Mouse (Mus musculus): Measurements from ENCODE around the gene Rcor2. TPM values are rescaled to one million over a fixed set of nuclear protein-coding genes. Genes with fewer than 3 reads are reported as not detected.
A peak's percentile ranks its signal among the peaks of the same experiment; 100 is the strongest.

Rcor2 gene
- total RNA-seq, 1 experiment: 161 TPM

GRCm38 (mm10) chr19:7265478-7266191 is 1.5 kb upstream of the Rcor2 start:
- Histone ChIP-seq H3K9ac (ENCODE audit: insufficient read depth, low read depth, low read length, poor library complexity, severe bottlenecking) (peak overlapping the region; percentile 51), H3K4me1 (ENCODE audit: control insufficient read depth in 2 of 2, insufficient read depth in 2 of 2, low read length in 2 of 2, poor library complexity in 1 of 2) (peaks cover 8 to 29% of the 10 kb centered on the region in 2 experiments), H3K9me3 (ENCODE audit: control insufficient read depth, insufficient read depth, low read depth, low read length) (no peaks in the 10 kb centered on the region), H3K27ac (ENCODE audit: insufficient read depth, low read depth, low read length, poor library complexity, severe bottlenecking) (peak overlapping the region; percentile 93), H3K36me3 (ENCODE audit: control insufficient read depth, insufficient read depth, low read length, poor library complexity, severe bottlenecking) (peaks cover 12% of the 10 kb centered on the region), H3K4me3 (ENCODE audit: insufficient read depth in 1 of 2, low read depth in 1 of 2, low read length in 2 of 2, poor library complexity in 1 of 2, severe bottlenecking in 1 of 2) (peak overlapping the region; percentile 41 to 99)
- no peak for TF ChIP-seq MAFK (IDR thresholded peaks at IDR 0.05; ENCODE audit: insufficient read depth, low read depth, low read length)
- no peak for TF ChIP-seq CHD2 (IDR thresholded peaks at IDR 0.05; ENCODE audit: low read depth, low read length)
- no peak for TF ChIP-seq HCFC1 (IDR thresholded peaks at IDR 0.05; ENCODE audit: borderline replicate concordance, insufficient read depth, low read length)
- TF ChIP-seq ZC3H11A (IDR thresholded peaks at IDR 0.05; ENCODE audit: borderline replicate concordance, low read depth, low read length): no peak
- TF ChIP-seq ZNF384 (IDR thresholded peaks at IDR 0.05; ENCODE audit: low read depth, low read length): no peak
- in situ Hi-C loops (cut with MboI; ENCODE audit: low sequenced_read_pairs in 2 of 2, unreplicated experiment in 2 of 2): no loop called here
- no peak for DNase-seq (ENCODE audit: low read depth, low spot score)

- no peak for DNase-seq (ENCODE audit: low read depth, low spot score)
- in situ Hi-C loops (cut with MboI; ENCODE audit: low sequenced_read_pairs in 2 of 2, unreplicated experiment in 2 of 2): no loop called here
- Histone ChIP-seq H3K27ac (ENCODE audit: insufficient read depth, low read depth, low read length, poor library complexity, severe bottlenecking) (peak overlapping the region; percentile 93), H3K4me3 (ENCODE audit: insufficient read depth in 1 of 2, low read depth in 1 of 2, low read length in 2 of 2, poor library complexity in 1 of 2, severe bottlenecking in 1 of 2) (peak overlapping the region; percentile 94 to 99), H3K9ac (ENCODE audit: insufficient read depth, low read depth, low read length, poor library complexity, severe bottlenecking) (peak overlapping the region; percentile 72; the same call in 1 of the 2 replicates), H3K4me1 (ENCODE audit: control insufficient read depth in 2 of 2, insufficient read depth in 2 of 2, low read length in 2 of 2, poor library complexity in 1 of 2) (peaks cover 8 to 30% of the 10 kb centered on the region in 2 experiments), H3K36me3 (ENCODE audit: control insufficient read depth, insufficient read depth, low read length, poor library complexity, severe bottlenecking) (peaks cover 20% of the 10 kb centered on the region), H3K9me3 (ENCODE audit: control insufficient read depth, insufficient read depth, low read depth, low read length) (no peaks in the 10 kb centered on the region)
- no peak for TF ChIP-seq ZC3H11A (IDR thresholded peaks at IDR 0.05; ENCODE audit: borderline replicate concordance, low read depth, low read length)
- TF ChIP-seq MAFK (IDR thresholded peaks at IDR 0.05; ENCODE audit: insufficient read depth, low read depth, low read length): no peak
- no peak for TF ChIP-seq CHD2 (IDR thresholded peaks at IDR 0.05; ENCODE audit: low read depth, low read length)
- no peak for TF ChIP-seq HCFC1 (IDR thresholded peaks at IDR 0.05; ENCODE audit: borderline replicate concordance, insufficient read depth, low read length)
- no peak for TF ChIP-seq ZNF384 (IDR thresholded peaks at IDR 0.05; ENCODE audit: low read depth, low read length)
These were observed 699 bp upstream of the Rcor2 start for GRCm38 (mm10) chr19:7266421-7266831.

- peaks cover 34% of the 10 kb centered on the region for H3K36me3 ChIP-seq (ENCODE audit: control insufficient read depth, insufficient read depth, low read length, poor library complexity, severe bottlenecking)
- peak; percentile 38; the same call in 1 of the 2 replicates for TF ChIP-seq HCFC1 (IDR thresholded peaks at IDR 0.05; ENCODE audit: borderline replicate concordance, insufficient read depth, low read length)
- TF ChIP-seq CHD2 (IDR thresholded peaks at IDR 0.05; ENCODE audit: low read depth, low read length): no peak
- TF ChIP-seq MAFK (IDR thresholded peaks at IDR 0.05; ENCODE audit: insufficient read depth, low read depth, low read length): no peak
- H3K27ac ChIP-seq (ENCODE audit: insufficient read depth, low read depth, low read length, poor library complexity, severe bottlenecking): peak overlapping the region; percentile 93
- in situ Hi-C loops (cut with MboI; ENCODE audit: low sequenced_read_pairs in 2 of 2, unreplicated experiment in 2 of 2): no loop called here
- H3K4me1 ChIP-seq (ENCODE audit: control insufficient read depth in 2 of 2, insufficient read depth in 2 of 2, low read length in 2 of 2, poor library complexity in 1 of 2): peaks cover 8 to 33% of the 10 kb centered on the region in 2 experiments
- H3K4me3 ChIP-seq (ENCODE audit: insufficient read depth in 1 of 2, low read depth in 1 of 2, low read length in 2 of 2, poor library complexity in 1 of 2, severe bottlenecking in 1 of 2): peak overlapping the region; percentile 94 to 99
- H3K9me3 ChIP-seq (ENCODE audit: control insufficient read depth, insufficient read depth, low read depth, low read length): no peaks in the 10 kb centered on the region
- peak overlapping the region; percentile 97 for H3K9ac ChIP-seq (ENCODE audit: insufficient read depth, low read depth, low read length, poor library complexity, severe bottlenecking)
- DNase-seq (ENCODE audit: low read depth, low spot score): peak; percentile 67
These were observed 926 bp downstream of the Rcor2 start for GRCm38 (mm10) chr19:7267781-7268721.

GRCm38 (mm10) chr19:7268722-7269090 is 1.6 kb downstream of the Rcor2 start:
- in situ Hi-C loops (cut with MboI; ENCODE audit: low sequenced_read_pairs in 2 of 2, unreplicated experiment in 2 of 2): no loop called here
- Histone ChIP-seq H3K27ac (ENCODE audit: insufficient read depth, low read depth, low read length, poor library complexity, severe bottlenecking) (peak overlapping the region; percentile 89), H3K4me3 (ENCODE audit: insufficient read depth in 1 of 2, low read depth in 1 of 2, low read length in 2 of 2, poor library complexity in 1 of 2, severe bottlenecking in 1 of 2) (peak overlapping the region; percentile 94 to 99), H3K4me1 (ENCODE audit: control insufficient read depth in 2 of 2, insufficient read depth in 2 of 2, low read length in 2 of 2, poor library complexity in 1 of 2) (peaks cover 8 to 27% of the 10 kb centered on the region in 2 experiments), H3K36me3 (ENCODE audit: control insufficient read depth, insufficient read depth, low read length, poor library complexity, severe bottlenecking) (peaks cover 40% of the 10 kb centered on the region), H3K9me3 (ENCODE audit: control insufficient read depth, insufficient read depth, low read depth, low read length) (no peaks in the 10 kb centered on the region), H3K9ac (ENCODE audit: insufficient read depth, low read depth, low read length, poor library complexity, severe bottlenecking) (peak overlapping the region; percentile 97)
- TF ChIP-seq ZC3H11A (IDR thresholded peaks at IDR 0.05; ENCODE audit: borderline replicate concordance, low read depth, low read length) (0 out of 2 replicates have a peak, but pooled peaks have one; percentile 26), CHD2 (IDR thresholded peaks at IDR 0.05; ENCODE audit: low read depth, low read length) (no peak), HCFC1 (IDR thresholded peaks at IDR 0.05; ENCODE audit: borderline replicate concordance, insufficient read depth, low read length) (peak; percentile 38; the same call in 1 of the 2 replicates)
- peak; percentile 82 for DNase-seq (ENCODE audit: low read depth, low spot score)

All from ES-E14 (cell line).